Mouse (Mus musculus): Measurements from ENCODE around the gene Sf3b2. TPM values are rescaled to one million over a fixed set of nuclear protein-coding genes. Genes with fewer than 3 reads are reported as not detected.

The Sf3b2 gene
- polyA plus RNA-seq, 1 experiment from 2014 or later: 326 TPM

Other genes starting within 250 kb of the Sf3b2 start
- 1.5 and 1.8 TPM in 2 replicates for gene Rin1, start 245.0 kb downstream of the Sf3b2 start, polyA plus RNA-seq (2015; fragmentation: Nextera tagmentation; extraction: Ambion mirVana)
- 16.0 and 16.5 TPM in 2 replicates for gene Cd248, start 227.4 kb downstream of the Sf3b2 start, polyA plus RNA-seq (2015; fragmentation: Nextera tagmentation; extraction: Ambion mirVana)
- gene Tmem151a, start 209.9 kb downstream of the Sf3b2 start, polyA plus RNA-seq (2015; fragmentation: Nextera tagmentation; extraction: Ambion mirVana): 22.7 and 31.9 TPM in 2 replicates
- 39.8 and 46.6 TPM in 2 replicates for gene Yif1a, start 206.9 kb downstream of the Sf3b2 start, polyA plus RNA-seq (2015; fragmentation: Nextera tagmentation; extraction: Ambion mirVana)
- 430 and 432 TPM in 2 replicates for gene Cnih2, start 196.9 kb downstream of the Sf3b2 start, polyA plus RNA-seq (2015; fragmentation: Nextera tagmentation; extraction: Ambion mirVana)
- gene Rab1b, start 188.4 kb downstream of the Sf3b2 start, polyA plus RNA-seq (2015; fragmentation: Nextera tagmentation; extraction: Ambion mirVana): 201 and 206 TPM in 2 replicates
- gene Klc2, start 176.9 kb downstream of the Sf3b2 start, polyA plus RNA-seq (2015; fragmentation: Nextera tagmentation; extraction: Ambion mirVana): 71.4 and 76.5 TPM in 2 replicates
- 50.7 and 52.2 TPM in 2 replicates for gene Pacs1, start 22.3 kb downstream of the Sf3b2 start, polyA plus RNA-seq (2015; fragmentation: Nextera tagmentation; extraction: Ambion mirVana)
- gene Gal3st3, start 2.9 kb upstream of the Sf3b2 start, polyA plus RNA-seq (2015; fragmentation: Nextera tagmentation; extraction: Ambion mirVana): 41.6 and 49.4 TPM in 2 replicates
- gene Catsper1, start 40.3 kb upstream of the Sf3b2 start, polyA plus RNA-seq (2015; fragmentation: Nextera tagmentation; extraction: Ambion mirVana): not detected in 2 replicates
- 7.5 and 11.1 TPM in 2 replicates for gene Cst6, start 54.1 kb upstream of the Sf3b2 start, polyA plus RNA-seq (2015; fragmentation: Nextera tagmentation; extraction: Ambion mirVana)
- 36.6 and 38.3 TPM in 2 replicates for gene Eif1ad, start 71.3 kb upstream of the Sf3b2 start, polyA plus RNA-seq (2015; fragmentation: Nextera tagmentation; extraction: Ambion mirVana)
- 302 and 321 TPM in 2 replicates for gene Banf1, start 71.7 kb upstream of the Sf3b2 start, polyA plus RNA-seq (2015; fragmentation: Nextera tagmentation; extraction: Ambion mirVana)
- gene Sart1, start 93.2 kb upstream of the Sf3b2 start, polyA plus RNA-seq (2015; fragmentation: Nextera tagmentation; extraction: Ambion mirVana): 67.7 and 68.5 TPM in 2 replicates
- not detected in 2 replicates for gene Tsga10ip, start 107.1 kb upstream of the Sf3b2 start, polyA plus RNA-seq (2015; fragmentation: Nextera tagmentation; extraction: Ambion mirVana)
- 288 and 310 TPM in 2 replicates for gene Drap1, start 129.5 kb upstream of the Sf3b2 start, polyA plus RNA-seq (2015; fragmentation: Nextera tagmentation; extraction: Ambion mirVana)
- gene AI837181, start 129.7 kb upstream of the Sf3b2 start, polyA plus RNA-seq (2015; fragmentation: Nextera tagmentation; extraction: Ambion mirVana): 61.8 and 67.9 TPM in 2 replicates
- gene Fosl1, start 152.1 kb upstream of the Sf3b2 start, polyA plus RNA-seq (2015; fragmentation: Nextera tagmentation; extraction: Ambion mirVana): not detected in 2 replicates
- gene Ccdc85b, start 162.4 kb upstream of the Sf3b2 start, polyA plus RNA-seq (2015; fragmentation: Nextera tagmentation; extraction: Ambion mirVana): 9.5 and 10.2 TPM in 2 replicates
- gene Fibp, start 165.2 kb upstream of the Sf3b2 start, polyA plus RNA-seq (2015; fragmentation: Nextera tagmentation; extraction: Ambion mirVana): 159 and 178 TPM in 2 replicates
- 5.0 and 5.2 TPM in 2 replicates for gene Ctsw, start 173.1 kb upstream of the Sf3b2 start, polyA plus RNA-seq (2015; fragmentation: Nextera tagmentation; extraction: Ambion mirVana)
- 34.1 and 35.3 TPM in 2 replicates for gene Efemp2, start 178.5 kb upstream of the Sf3b2 start, polyA plus RNA-seq (2015; fragmentation: Nextera tagmentation; extraction: Ambion mirVana)
- gene Mus81, start 192.9 kb upstream of the Sf3b2 start, polyA plus RNA-seq (2015; fragmentation: Nextera tagmentation; extraction: Ambion mirVana): 51.1 and 53.6 TPM in 2 replicates
- 3,571 and 3,575 TPM in 2 replicates for gene Cfl1, start 195.0 kb upstream of the Sf3b2 start, polyA plus RNA-seq (2015; fragmentation: Nextera tagmentation; extraction: Ambion mirVana)
- not detected in 2 replicates for gene 1700020D05Rik, start 208.3 kb upstream of the Sf3b2 start, polyA plus RNA-seq (2015; fragmentation: Nextera tagmentation; extraction: Ambion mirVana)
- gene Snx32, start 215.1 kb upstream of the Sf3b2 start, polyA plus RNA-seq (2015; fragmentation: Nextera tagmentation; extraction: Ambion mirVana): 112 and 116 TPM in 2 replicates

All from midbrain, embryonic 16.5 days (tissue).